In the genomic region with DNA sequence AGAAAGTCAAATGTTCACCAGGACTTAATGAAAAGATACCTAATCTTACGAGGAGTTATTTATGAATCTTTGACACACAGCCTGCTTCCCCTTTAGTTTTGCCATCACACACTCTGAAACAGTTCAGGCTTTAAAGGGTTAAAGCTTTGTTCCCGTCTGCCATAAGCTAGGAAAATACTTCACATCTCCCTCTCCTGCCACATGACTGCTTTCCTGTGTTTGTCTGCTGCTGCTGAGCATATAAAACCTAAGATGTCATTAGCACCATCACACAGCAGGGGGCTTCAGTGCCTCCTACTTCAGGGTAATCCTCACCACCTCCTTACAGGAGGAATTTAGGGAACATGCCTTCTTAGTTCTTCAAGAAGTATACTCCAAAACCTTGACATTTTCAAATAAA, we compare ENCODE assay signal across 12 mouse cellular contexts. TPM values are rescaled to one million over a fixed set of nuclear protein-coding genes. Genes with fewer than 3 reads are reported as not detected.
A peak's percentile ranks its signal among the peaks of the same experiment; 100 is the strongest.
DNase-seq lines count a peak whose midpoint lies in the region; ATAC-seq and TF ChIP-seq lines count a peak whose summit lies in the region.
"Had no signal": no experiment of that assay in that cellular context is flagged by ENCODE, and none has a peak within 500 bp of the region (broad histone marks: within the 10 kb centered on the region; RNA-seq: fewer than 3 reads in every experiment).

No protein-coding gene starts in this region.

- no peak overlapping the region for H3K27ac ChIP-seq in kidney, postnatal 0 days
- no peak overlapping the region for H3K27ac ChIP-seq in forebrain, postnatal 0 days (ENCODE audit: low read depth, low read length)
- H3K27ac ChIP-seq: macrophage had no signal

- H3K4me2 ChIP-seq in kidney, postnatal 0 days (ENCODE audit: low read length), result no peak overlapping the region
- H3K4me2 ChIP-seq in forebrain, postnatal 0 days (ENCODE audit: low read depth), result no peak overlapping the region

- H3K9ac ChIP-seq in kidney, postnatal 0 days (ENCODE audit: low read depth, low read length), result no peak overlapping the region
- no peak overlapping the region for H3K9ac ChIP-seq in forebrain, postnatal 0 days

- no peaks in the 10 kb centered on the region for H3K36me3 ChIP-seq in kidney, postnatal 0 days (ENCODE audit: insufficient read depth, low read length)
- H3K36me3 ChIP-seq in forebrain, postnatal 0 days (ENCODE audit: insufficient read depth), result no peaks in the 10 kb centered on the region

- H3K27me3 ChIP-seq in kidney, postnatal 0 days (ENCODE audit: insufficient read depth, low read length), result peaks cover 16% of the 10 kb centered on the region
- H3K27me3 ChIP-seq in forebrain, postnatal 0 days (ENCODE audit: insufficient read depth, low read length), result no peaks in the 10 kb centered on the region

- ATAC-seq in kidney, postnatal 0 days (replicated peaks; ENCODE audit: low FRiP score, low read depth), result no peak
- ATAC-seq in forebrain, postnatal 0 days, result peak; percentile 17; the same call in 1 of the 2 replicates

- TF ChIP-seq CTCF in kidney, postnatal 0 days (IDR thresholded peaks at IDR 0.05; ENCODE audit: low read depth), result peak; percentile 46; the same call in 1 of the 2 replicates
- TF ChIP-seq CTCF in forebrain, postnatal 0 days (IDR thresholded peaks at IDR 0.05; ENCODE audit: low read depth), result peak; percentile 67

- no peaks in the 10 kb centered on the region for H3K9me3 ChIP-seq in kidney, postnatal 0 days (replicated peaks; ENCODE audit: low read length)
- no peaks in the 10 kb centered on the region for H3K9me3 ChIP-seq in forebrain, postnatal 0 days (ENCODE audit: low read length)

- no peaks in the 10 kb centered on the region for H3K4me1 ChIP-seq in kidney, postnatal 0 days (replicated peaks; ENCODE audit: insufficient read depth, low read length)
- no peaks in the 10 kb centered on the region; the same call in 1 of the 2 replicates for H3K4me1 ChIP-seq in forebrain, postnatal 0 days (ENCODE audit: insufficient read depth)

- WGBS in kidney, postnatal 0 days, result 29% methylated on average over 2 of the region's 2 CpGs
- 24% methylated on average over 2 of the region's 2 CpGs for WGBS in forebrain, postnatal 0 days

- DNase-seq in kidney, postnatal 0 days (ENCODE audit: low spot score), result peak; percentile 52
- DNase-seq in kidney, adult 8-10 months, result no peak
- peak; percentile 74 for DNase-seq in 416B (ENCODE audit: low read depth)
- peak; percentile 70 for DNase-seq in cerebellum, adult 9-10 months
- peak; percentile 76 for DNase-seq in forebrain, postnatal 0 days
- DNase-seq in natural killer cell, adult 2 months (ENCODE audit: low spot score in 2 of 2), result no peak
- DNase-seq in T-cell, adult 2 months (ENCODE audit: low spot score), result no peak
- DNase-seq in kidney, adult 18-20 months, result no peak
- DNase-seq: gastrocnemius, postnatal 25 days; kidney, postnatal 10 days; right cerebral cortex, adult 18-20 months had no signal

- H3K4me3 ChIP-seq in kidney, postnatal 0 days (replicated peaks; ENCODE audit: low read depth, low read length), result no peak overlapping the region
- no peak overlapping the region for H3K4me3 ChIP-seq in forebrain, postnatal 0 days (ENCODE audit: low read depth, low read length)

RNA-seq across cellular contexts. Expression of gene Cadm2, which starts 6.8 kb away (rescaled TPM):
- 0.05 and 0.11 TPM in 2 replicates for polyA plus RNA-seq in kidney, postnatal 0 days (2015; fragmentation: Nextera tagmentation; extraction: Ambion mirVana)
- total RNA-seq in forebrain, postnatal 0 days (2014; rRNA removed), result 56.0 and 63.3 TPM in 2 replicates
- 41.5 and 58.9 TPM in 2 replicates for polyA plus RNA-seq in forebrain, postnatal 0 days (2015; fragmentation: Nextera tagmentation; extraction: Ambion mirVana)
- polyA plus RNA-seq: macrophage had no signal

Comparison
In these comparisons a context has a peak if more than half of its experiments do, and no peak if none do; other contexts are left out.
1. DNase-seq: peak in kidney, postnatal 0 days (single experiment), 416B (single experiment), cerebellum, adult 9-10 months (single experiment) and forebrain, postnatal 0 days (single experiment); none in kidney, adult 8-10 months (0 of 2), natural killer cell, adult 2 months (0 of 2), T-cell, adult 2 months (single experiment) and kidney, adult 18-20 months (single experiment).
2. RNA of gene Cadm2, which starts 6.8 kb away (polyA plus RNA-seq): 41.5 to 58.9 TPM in forebrain, postnatal 0 days; 0.05 to 0.11 TPM in kidney, postnatal 0 days; every median in the first group is over 10 times any median in the second.